Mouse (Mus musculus): ENCODE measurements around the gene Aldh2. TPM values are rescaled to one million over a fixed set of nuclear protein-coding genes. Genes with fewer than 3 reads are reported as not detected.

The Aldh2 gene
- polyA plus RNA-seq, 1 experiment from 2014 or later, result 141 TPM

- Histone ChIP-seq H3K9me3 (replicated peaks; ENCODE audit: control insufficient read depth, low read length, poor library complexity, severe bottlenecking) (0 out of 2 replicates have a peak, but pooled peaks cover 3% of the 10 kb centered on the region), H3K36me3 (ENCODE audit: control insufficient read depth, insufficient read depth, low read length) (no peaks in the 10 kb centered on the region), H3K27ac (ENCODE audit: low read length) (peak within 1 kb of the TSS; percentile 98), H3K9ac (ENCODE audit: low read depth, low read length) (peak within 1 kb of the TSS; percentile 92), H3K4me2 (ENCODE audit: low read length) (peak within 1 kb of the TSS; percentile 93), H3K4me1 (ENCODE audit: control insufficient read depth, insufficient read depth, low read length) (peaks cover 32% of the 10 kb centered on the region), H3K27me3 (ENCODE audit: control insufficient read depth, insufficient read depth, low read depth, low read length) (no peaks in the 10 kb centered on the region), H3K4me3 (ENCODE audit: low read depth, low read length) (peak within 1 kb of the TSS; percentile 83)
- WGBS, result 2% methylated on average over 52 of the region's 55 CpGs
- peak; percentile 91 for ATAC-seq
These were observed 47.7 kb downstream of the Aldh2 start, which contains the start of gene Mapkapk5 for GRCm38 (mm10) chr5:121545793-121546529. Gene Mapkapk5 (minus strand): TSS chr5:121545905.

GRCm38 (mm10) chr5:121544910-121545792 is 48.5 kb downstream of the Aldh2 start, which contains the start of the genes Adam1a and Gm42878:
Gene Adam1a (minus strand): TSS chr5:121545482.
Gene Gm42878 (minus strand): TSS chr5:121545482.
- Histone ChIP-seq H3K27me3 (ENCODE audit: control insufficient read depth, insufficient read depth, low read depth, low read length) (no peaks in the 10 kb centered on the region), H3K9me3 (replicated peaks; ENCODE audit: control insufficient read depth, low read length, poor library complexity, severe bottlenecking) (no peaks in the 10 kb centered on the region), H3K9ac (ENCODE audit: low read depth, low read length) (peak within 1 kb of the TSS; percentile 92), H3K4me3 (ENCODE audit: low read depth, low read length) (peak within 1 kb of the TSS; percentile 83), H3K36me3 (ENCODE audit: control insufficient read depth, insufficient read depth, low read length) (no peaks in the 10 kb centered on the region), H3K27ac (ENCODE audit: low read length) (peak within 1 kb of the TSS; percentile 98), H3K4me1 (ENCODE audit: control insufficient read depth, insufficient read depth, low read length) (peaks cover 32% of the 10 kb centered on the region), H3K4me2 (ENCODE audit: low read length) (peak within 1 kb of the TSS; percentile 93)
- WGBS, result under 1% methylated on average over 46 of the region's 97 CpGs
- ATAC-seq, result peak; percentile 83

- WGBS, result 80% methylated on average over 3 of the region's 3 CpGs
These were observed 50.3 kb downstream of the Aldh2 start for GRCm38 (mm10) chr5:121543370-121543769.

GRCm38 (mm10) chr5:121541235-121541634 is 52.4 kb downstream of the Aldh2 start:
- H3K4me3 ChIP-seq (ENCODE audit: low read depth, low read length), result no peak overlapping the region
- no peak overlapping the region for H3K27ac ChIP-seq (ENCODE audit: low read length)
- H3K4me2 ChIP-seq (ENCODE audit: low read length), result no peak overlapping the region
- WGBS, result 82% methylated on average over 7 of the region's 7 CpGs
- H3K9ac ChIP-seq (ENCODE audit: low read depth, low read length), result no peak overlapping the region
- no peak for ATAC-seq
- H3K4me1 ChIP-seq (ENCODE audit: control insufficient read depth, insufficient read depth, low read length), result peaks cover 27% of the 10 kb centered on the region
- no peaks in the 10 kb centered on the region for H3K9me3 ChIP-seq (replicated peaks; ENCODE audit: control insufficient read depth, low read length, poor library complexity, severe bottlenecking)
- no peaks in the 10 kb centered on the region for H3K27me3 ChIP-seq (ENCODE audit: control insufficient read depth, insufficient read depth, low read depth, low read length)
- H3K36me3 ChIP-seq (ENCODE audit: control insufficient read depth, insufficient read depth, low read length), result peaks cover 4% of the 10 kb centered on the region

More at GRCm38 (mm10) chr5:121543370-121543769, 50.3 kb downstream of the Aldh2 start:
- Histone ChIP-seq H3K27ac (ENCODE audit: low read length) (no peak overlapping the region), H3K4me3 (ENCODE audit: low read depth, low read length) (no peak overlapping the region), H3K36me3 (ENCODE audit: control insufficient read depth, insufficient read depth, low read length) (no peaks in the 10 kb centered on the region), H3K4me2 (ENCODE audit: low read length) (no peak overlapping the region), H3K27me3 (ENCODE audit: control insufficient read depth, insufficient read depth, low read depth, low read length) (no peaks in the 10 kb centered on the region), H3K9me3 (replicated peaks; ENCODE audit: control insufficient read depth, low read length, poor library complexity, severe bottlenecking) (no peaks in the 10 kb centered on the region), H3K4me1 (ENCODE audit: control insufficient read depth, insufficient read depth, low read length) (peaks cover 32% of the 10 kb centered on the region), H3K9ac (ENCODE audit: low read depth, low read length) (no peak overlapping the region)
- no peak for ATAC-seq

- Histone ChIP-seq H3K4me2 (ENCODE audit: low read length) (no peak overlapping the region), H3K9me3 (replicated peaks; ENCODE audit: control insufficient read depth, low read length, poor library complexity, severe bottlenecking) (no peaks in the 10 kb centered on the region), H3K27ac (ENCODE audit: low read length) (no peak overlapping the region), H3K27me3 (ENCODE audit: control insufficient read depth, insufficient read depth, low read depth, low read length) (no peaks in the 10 kb centered on the region), H3K36me3 (ENCODE audit: control insufficient read depth, insufficient read depth, low read length) (peaks cover 9% of the 10 kb centered on the region), H3K9ac (ENCODE audit: low read depth, low read length) (no peak overlapping the region), H3K4me3 (ENCODE audit: low read depth, low read length) (no peak overlapping the region), H3K4me1 (ENCODE audit: control insufficient read depth, insufficient read depth, low read length) (peaks cover 26% of the 10 kb centered on the region)
- 96% methylated on average over 5 of the region's 5 CpGs for WGBS
- no peak for ATAC-seq
These were observed 53.6 kb downstream of the Aldh2 start for GRCm38 (mm10) chr5:121540066-121540465.

GRCm38 (mm10) chr5:121537588-121537987 is 56.0 kb downstream of the Aldh2 start:
- H3K9me3 ChIP-seq (replicated peaks; ENCODE audit: control insufficient read depth, low read length, poor library complexity, severe bottlenecking), result no peaks in the 10 kb centered on the region
- H3K4me3 ChIP-seq (ENCODE audit: low read depth, low read length), result no peak overlapping the region
- H3K4me2 ChIP-seq (ENCODE audit: low read length), result no peak overlapping the region
- H3K27ac ChIP-seq (ENCODE audit: low read length), result no peak overlapping the region
- H3K27me3 ChIP-seq (ENCODE audit: control insufficient read depth, insufficient read depth, low read depth, low read length), result no peaks in the 10 kb centered on the region
- no peak for ATAC-seq
- H3K4me1 ChIP-seq (ENCODE audit: control insufficient read depth, insufficient read depth, low read length), result peaks cover 5% of the 10 kb centered on the region
- H3K36me3 ChIP-seq (ENCODE audit: control insufficient read depth, insufficient read depth, low read length), result peaks cover 18% of the 10 kb centered on the region
- 83% methylated on average over 2 of the region's 2 CpGs for WGBS
- no peak overlapping the region for H3K9ac ChIP-seq (ENCODE audit: low read depth, low read length)

- Histone ChIP-seq H3K9me3 (replicated peaks; ENCODE audit: control insufficient read depth, low read length, poor library complexity, severe bottlenecking) (no peaks in the 10 kb centered on the region), H3K27ac (ENCODE audit: low read length) (no peak overlapping the region), H3K36me3 (ENCODE audit: control insufficient read depth, insufficient read depth, low read length) (peaks cover 22% of the 10 kb centered on the region), H3K4me2 (ENCODE audit: low read length) (no peak overlapping the region), H3K9ac (ENCODE audit: low read depth, low read length) (no peak overlapping the region), H3K4me3 (ENCODE audit: low read depth, low read length) (no peak overlapping the region), H3K27me3 (ENCODE audit: control insufficient read depth, insufficient read depth, low read depth, low read length) (no peaks in the 10 kb centered on the region), H3K4me1 (ENCODE audit: control insufficient read depth, insufficient read depth, low read length) (0 out of 2 replicates have a peak, but pooled peaks cover 2% of the 10 kb centered on the region)
- ATAC-seq, result no peak
- WGBS, result 58% methylated on average over 7 of the region's 7 CpGs
These were observed 56.6 kb downstream of the Aldh2 start for GRCm38 (mm10) chr5:121536921-121537555.

- H3K4me1 ChIP-seq (ENCODE audit: control insufficient read depth, insufficient read depth, low read length), result no peaks in the 10 kb centered on the region
- WGBS, result 94% methylated on average over 3 of the region's 3 CpGs
- ATAC-seq, result no peak
- no peaks in the 10 kb centered on the region for H3K27me3 ChIP-seq (ENCODE audit: control insufficient read depth, insufficient read depth, low read depth, low read length)
- H3K9me3 ChIP-seq (replicated peaks; ENCODE audit: control insufficient read depth, low read length, poor library complexity, severe bottlenecking), result no peaks in the 10 kb centered on the region
- H3K36me3 ChIP-seq (ENCODE audit: control insufficient read depth, insufficient read depth, low read length), result peaks cover 33% of the 10 kb centered on the region
- H3K4me2 ChIP-seq (ENCODE audit: low read length), result no peak overlapping the region
- no peak overlapping the region for H3K9ac ChIP-seq (ENCODE audit: low read depth, low read length)
- H3K27ac ChIP-seq (ENCODE audit: low read length), result no peak overlapping the region
- H3K4me3 ChIP-seq (ENCODE audit: low read depth, low read length), result no peak overlapping the region
These were observed 58.5 kb downstream of the Aldh2 start for GRCm38 (mm10) chr5:121535116-121535515.
